Mouse (Mus musculus) embryonic facial prominence, embryonic 11.5 days (tissue): ENCODE results near the gene Tmcc3. TPM values are rescaled to one million over a fixed set of nuclear protein-coding genes. Genes with fewer than 3 reads are reported as not detected.
A peak's percentile ranks its signal among the peaks of the same experiment; 100 is the strongest.
"Not testable (repeated sequence)": the region's sequence is repeated elsewhere in the genome, so short reads cannot be mapped to it uniquely, and the experiment has no call there.

Experiments
- ATAC-seq: fragments of 200-750 bp; cut with Nextera tagmentation; replicated peaks from 2 replicates; pipeline ENCODE4 v1.8.0; 2017; ENCODE audit warnings: low read depth; ENCODE audit not compliant: insufficient number of reproducible peaks, low FRiP score, low TSS enrichment
- DNase-seq: peaks from one replicate; pipeline ENCODE4 v3.0.0-alpha.2; 2015; ENCODE audit warnings: low spot score
- H3K27ac ChIP-seq: fragments of 300-500 bp; sonication (generic); replicated peaks from 2 replicates; pipeline ENCODE4 v1.5.1; 2014; ENCODE audit warnings: mild to moderate bottlenecking, low read depth, low read length, control low read depth
- H3K27me3 ChIP-seq: fragments of 300-500 bp; sonication (generic); 2 replicates; pipeline ENCODE4 v1.6.1; 2014; ENCODE audit warnings: mild to moderate bottlenecking, low read length, moderate library complexity, mixed read lengths; ENCODE audit not compliant: control insufficient read depth, insufficient read depth
- H3K36me3 ChIP-seq: fragments of 300-500 bp; sonication (generic); replicated peaks from 2 replicates; pipeline ENCODE4 v1.6.1; 2014; ENCODE audit warnings: low read depth, mild to moderate bottlenecking, low read length, moderate library complexity, mixed read lengths; ENCODE audit not compliant: control insufficient read depth, insufficient read depth
- H3K4me1 ChIP-seq: fragments of 300-500 bp; sonication (generic); 2 replicates; pipeline ENCODE4 v1.6.1; 2014; ENCODE audit warnings: low read length, mixed read lengths; ENCODE audit not compliant: control insufficient read depth, insufficient read depth
- H3K4me2 ChIP-seq: fragments of 300-500 bp; sonication (generic); 2 replicates; pipeline ENCODE4 v1.6.1; 2014; ENCODE audit warnings: low read depth, mild to moderate bottlenecking, control low read depth, low read length, moderate library complexity
- H3K4me3 ChIP-seq: fragments of 300-500 bp; sonication (generic); 2 replicates; pipeline ENCODE4 v1.5.1; 2014; ENCODE audit warnings: low read depth, low read length, control low read depth
- H3K9ac ChIP-seq: fragments of 300-500 bp; sonication (generic); replicated peaks from 2 replicates; pipeline ENCODE4 v1.6.1; 2014; ENCODE audit warnings: mild to moderate bottlenecking, control low read depth, low read length
- H3K9me3 ChIP-seq: fragments of 300-500 bp; sonication (generic); replicated peaks from 2 replicates; pipeline ENCODE4 v1.6.1; 2016; ENCODE audit warnings: mild to moderate bottlenecking, low read length, inconsistent platforms, mixed read lengths; ENCODE audit not compliant: control insufficient read depth
- WGBS: fragments of 180-500 bp; shearing (Covaris S2); extraction: QIAGEN DNeasy Blood & Tissue Kit; methylation state at CpG from one replicate; pipeline ENCODE4 v1.1.7; 2014; 5-methylcytosine and 5-hydroxymethylcytosine counted together
- polyA plus RNA-seq: library from polyadenylated mRNA; unstranded; fragments of >200 nt; fragmentation: Nextera tagmentation; extraction: Ambion mirVana; gene quantifications from 2 replicates; pipeline ENCODE4 v1.2.1, GENCODE M21; 2014

Tmcc3 gene
- polyA plus RNA-seq, 1 experiment from 2014 or later = 3.0 TPM

DNA sequence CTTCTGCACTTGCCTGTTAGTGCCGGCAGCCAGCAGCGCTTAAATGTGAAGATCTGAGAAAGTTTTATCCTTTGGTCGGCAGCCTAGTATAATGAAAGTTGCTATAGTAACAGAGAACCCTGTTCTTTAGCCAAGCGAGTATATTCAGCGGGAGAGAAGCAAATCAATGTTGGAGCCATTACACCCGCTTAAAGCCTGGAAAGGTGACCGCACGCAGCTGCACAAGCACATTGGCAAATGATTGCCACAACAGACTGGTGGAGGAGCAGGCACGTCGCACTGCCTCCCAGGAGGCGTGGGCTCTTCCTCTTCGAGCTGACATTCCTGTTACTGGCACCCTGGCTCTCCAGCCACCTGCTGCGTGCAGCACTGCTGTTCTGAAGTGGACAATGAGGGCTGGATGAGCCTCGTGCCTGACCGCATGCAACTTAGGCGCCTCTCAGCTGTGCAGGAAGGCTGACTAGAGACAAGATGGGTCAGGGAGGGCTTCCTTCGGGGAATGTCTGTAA lies 273.2 kb downstream of the Tmcc3 start:
- WGBS = 70% methylated on average over 17 of the region's 17 CpGs
- Histone ChIP-seq H3K4me2 (no peak overlapping the region), H3K27ac (no peak overlapping the region), H3K27me3 (no peaks in the 10 kb centered on the region), H3K4me1 (no peaks in the 10 kb centered on the region), H3K4me3 (no peak overlapping the region), H3K9ac (no peak overlapping the region), H3K9me3 (no peaks in the 10 kb centered on the region), H3K36me3 (no peaks in the 10 kb centered on the region)
- ATAC-seq = no peak
- no peak for DNase-seq

DNA sequence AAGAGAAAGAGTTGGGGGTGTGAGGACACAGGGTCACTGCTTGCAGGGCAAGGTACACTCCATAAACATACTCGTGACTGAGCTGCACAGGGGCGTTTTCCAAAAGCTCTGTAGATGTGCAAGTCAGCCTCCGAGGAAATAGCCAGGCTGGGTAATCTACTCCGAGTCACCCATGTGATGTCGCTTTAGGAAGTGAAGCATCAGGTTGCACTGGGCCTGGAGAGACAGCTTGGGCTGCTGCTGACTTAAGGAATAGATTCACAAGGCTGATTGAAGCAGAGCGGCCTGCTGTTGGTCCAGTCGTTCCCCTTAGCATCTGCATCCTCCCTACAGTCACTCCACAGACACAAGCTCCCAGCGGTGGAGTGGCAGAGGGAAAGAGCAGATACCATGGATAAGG lies 274.1 kb downstream of the Tmcc3 start:
- ATAC-seq (peak; percentile 60), DNase-seq (peak; percentile 45)
- Histone ChIP-seq H3K27ac (no peak overlapping the region), H3K4me3 (no peak overlapping the region), H3K27me3 (no peaks in the 10 kb centered on the region), H3K36me3 (no peaks in the 10 kb centered on the region), H3K4me1 (no peaks in the 10 kb centered on the region), H3K4me2 (no peak overlapping the region), H3K9me3 (no peaks in the 10 kb centered on the region), H3K9ac (no peak overlapping the region)
- 37% methylated on average over 8 of the region's 8 CpGs for WGBS

DNA sequence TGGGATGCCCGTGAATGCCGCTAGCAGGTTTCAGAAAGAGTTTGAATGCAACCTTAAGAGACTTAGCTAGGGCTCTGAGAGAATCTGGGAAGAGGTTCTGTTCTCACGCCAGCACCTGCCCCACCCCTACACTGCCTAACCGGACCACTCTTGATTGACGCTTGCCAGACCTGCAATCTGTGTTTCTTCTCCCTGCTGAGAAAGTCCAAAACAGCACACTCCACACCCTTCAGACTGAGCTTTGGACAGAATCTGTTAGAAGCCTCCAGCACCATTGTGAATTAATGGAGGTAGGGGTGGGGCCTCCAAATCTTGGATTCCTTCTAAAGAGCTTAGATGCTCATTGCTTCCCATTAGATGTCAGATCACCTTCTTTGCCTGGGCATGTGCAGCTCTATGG lies 277.2 kb downstream of the Tmcc3 start:
- no peak overlapping the region for H3K27ac ChIP-seq
- no peaks in the 10 kb centered on the region for H3K36me3 ChIP-seq
- H3K9me3 ChIP-seq = no peaks in the 10 kb centered on the region
- DNase-seq (no peak), ATAC-seq (no peak)
- H3K27me3 ChIP-seq = no peaks in the 10 kb centered on the region
- H3K4me2 ChIP-seq = no peak overlapping the region
- WGBS = 86% methylated on average over 5 of the region's 5 CpGs
- H3K9ac ChIP-seq = no peak overlapping the region
- H3K4me3 ChIP-seq = no peak overlapping the region
- H3K4me1 ChIP-seq = no peaks in the 10 kb centered on the region

DNA sequence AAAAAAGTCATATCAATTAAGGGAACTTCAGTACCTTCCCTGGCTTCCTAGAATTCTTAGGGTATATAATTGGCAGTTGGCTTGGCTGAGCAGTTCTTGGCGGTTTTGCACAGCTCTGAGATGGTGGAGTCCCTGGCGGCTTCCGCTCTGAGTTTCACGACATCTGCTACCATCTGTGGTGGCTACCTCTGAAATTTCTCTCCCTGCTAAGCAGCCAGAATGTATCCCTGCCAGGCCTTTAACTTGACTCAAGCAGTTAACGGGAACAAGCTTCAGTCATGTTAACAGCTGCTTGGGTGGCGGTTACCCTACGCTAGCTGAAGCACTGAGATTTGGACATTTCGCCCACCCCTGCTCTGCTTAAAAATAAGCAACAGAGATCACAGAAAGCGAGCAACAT lies 284.0 kb downstream of the Tmcc3 start:
- H3K4me1 ChIP-seq = no peaks in the 10 kb centered on the region
- WGBS = 83% methylated on average over 9 of the region's 9 CpGs

DNA sequence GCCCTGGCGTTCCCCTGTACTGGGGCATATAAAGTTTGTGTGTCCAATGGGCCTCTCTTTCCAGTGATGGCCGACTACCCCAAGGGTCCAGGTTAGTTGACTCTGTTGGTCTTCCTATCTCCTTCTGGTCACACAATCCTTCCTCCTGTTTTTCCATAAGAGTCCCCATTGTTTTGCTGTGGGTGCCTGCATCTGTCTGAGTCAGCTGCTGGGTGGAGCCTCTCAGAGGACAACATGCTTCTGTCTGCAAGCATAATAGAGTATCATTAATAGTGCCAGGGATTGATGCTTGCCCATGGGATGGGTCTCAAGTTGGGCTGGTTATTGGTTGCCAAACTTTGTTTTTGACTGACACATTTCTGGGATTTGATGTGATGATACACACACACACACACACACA lies 288.1 kb downstream of the Tmcc3 start:
- not testable (repeated sequence) for H3K9ac ChIP-seq, H3K36me3 ChIP-seq, H3K9me3 ChIP-seq, DNase-seq, H3K4me2 ChIP-seq, ATAC-seq, H3K4me1 ChIP-seq, H3K27me3 ChIP-seq, H3K4me3 ChIP-seq, H3K27ac ChIP-seq
- 67% methylated on average over 1 of the region's 2 CpGs for WGBS

More for the DNA sequence above, 284.0 kb downstream of the Tmcc3 start:
- no peak overlapping the region for H3K4me2 ChIP-seq
- no peak for DNase-seq
- H3K9ac ChIP-seq = no peak overlapping the region
- no peaks in the 10 kb centered on the region for H3K9me3 ChIP-seq
- no peaks in the 10 kb centered on the region for H3K36me3 ChIP-seq
- H3K4me3 ChIP-seq = no peak overlapping the region
- H3K27me3 ChIP-seq = no peaks in the 10 kb centered on the region
- H3K27ac ChIP-seq = no peak overlapping the region
- no peak for ATAC-seq

DNA sequence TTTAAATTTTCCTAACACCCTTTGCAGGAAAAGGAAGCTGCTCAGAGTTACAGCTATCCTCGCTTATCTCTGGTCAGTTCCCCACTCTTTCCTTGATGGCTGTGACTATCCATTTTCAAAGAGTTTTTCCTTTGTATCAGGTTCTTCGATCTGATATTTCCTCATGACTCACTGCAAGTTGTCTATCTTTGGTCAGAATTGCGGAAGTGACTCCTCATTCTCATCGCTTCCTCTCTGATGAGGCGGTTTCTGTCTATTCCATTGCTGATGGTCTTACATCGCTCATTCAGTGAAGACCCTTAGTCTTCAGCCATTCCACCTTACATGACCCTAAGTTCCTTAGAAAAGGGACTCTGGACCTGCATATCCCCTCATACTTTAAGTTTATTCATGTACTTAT lies 289.3 kb downstream of the Tmcc3 start:
- WGBS = 92% methylated on average over 6 of the region's 6 CpGs
- H3K27ac ChIP-seq = no peak overlapping the region
- no peak for DNase-seq

DNA sequence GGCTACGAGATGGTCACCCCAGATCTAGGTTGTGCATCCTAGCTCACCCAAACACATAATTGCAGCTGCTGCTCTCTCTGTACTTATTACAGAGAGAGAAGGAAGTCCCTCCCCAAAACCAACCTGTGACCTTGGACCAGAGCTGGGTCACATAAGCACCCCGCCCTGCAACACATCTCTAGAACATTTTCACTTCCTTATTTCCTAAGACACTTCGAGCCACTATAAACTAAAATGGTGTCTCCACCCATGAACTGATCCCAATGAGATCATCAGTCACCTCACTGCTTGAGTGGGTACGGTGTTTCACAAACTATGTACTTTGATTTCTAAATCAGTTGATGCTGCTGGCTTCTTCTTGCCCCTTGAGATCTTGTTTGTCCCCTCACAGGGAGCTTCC lies 293.7 kb downstream of the Tmcc3 start:
- H3K27ac ChIP-seq = no peak overlapping the region
- H3K27me3 ChIP-seq = no peaks in the 10 kb centered on the region
- no peaks in the 10 kb centered on the region for H3K4me1 ChIP-seq
- DNase-seq (no peak), ATAC-seq (no peak)
- no peak overlapping the region for H3K9ac ChIP-seq
- WGBS = 88% methylated on average over 4 of the region's 4 CpGs
- no peaks in the 10 kb centered on the region for H3K9me3 ChIP-seq
- no peaks in the 10 kb centered on the region for H3K36me3 ChIP-seq
- H3K4me2 ChIP-seq = no peak overlapping the region
- no peak overlapping the region for H3K4me3 ChIP-seq

More for the DNA sequence above, 289.3 kb downstream of the Tmcc3 start:
- no peak for ATAC-seq
- Histone ChIP-seq H3K9ac (no peak overlapping the region), H3K36me3 (no peaks in the 10 kb centered on the region), H3K4me2 (no peak overlapping the region), H3K4me1 (no peaks in the 10 kb centered on the region), H3K4me3 (no peak overlapping the region), H3K27me3 (no peaks in the 10 kb centered on the region), H3K9me3 (no peaks in the 10 kb centered on the region)

DNA sequence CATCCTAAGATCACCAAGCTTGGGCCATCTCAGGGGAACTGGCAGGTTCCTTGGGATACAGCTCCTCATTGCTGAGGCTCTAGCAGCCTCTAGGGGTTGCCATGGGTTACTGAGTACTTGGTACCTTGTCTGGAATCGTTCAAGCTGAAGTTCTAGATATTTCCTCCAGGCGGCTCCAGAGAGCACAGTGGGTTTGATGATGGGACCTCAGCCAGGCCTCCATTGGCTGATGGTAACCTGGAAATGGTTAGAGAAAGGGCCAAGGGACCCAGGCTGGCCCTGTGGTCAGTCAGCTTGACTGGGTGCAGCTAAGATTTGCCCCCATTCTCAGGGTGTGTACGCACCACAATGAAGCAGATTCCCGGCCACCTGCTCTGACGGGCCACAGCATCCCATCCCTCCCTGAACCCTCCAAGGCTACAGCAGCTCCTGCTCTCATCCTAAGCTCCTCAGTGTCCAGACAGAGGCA lies 297.6 kb downstream of the Tmcc3 start:
- Histone ChIP-seq H3K4me3 (no peak overlapping the region), H3K9ac (no peak overlapping the region), H3K27ac (no peak overlapping the region), H3K4me2 (no peak overlapping the region), H3K9me3 (no peaks in the 10 kb centered on the region), H3K27me3 (no peaks in the 10 kb centered on the region), H3K36me3 (no peaks in the 10 kb centered on the region), H3K4me1 (no peaks in the 10 kb centered on the region)
- ATAC-seq (peak; percentile 72; the same call in 1 of the 2 replicates), DNase-seq (peak; percentile 82)
- 54% methylated on average over 5 of the region's 5 CpGs for WGBS
